Mouse (Mus musculus) neural tube, embryonic 15.5 days (tissue): Measurements from ENCODE around the gene Rab15. TPM values are rescaled to one million over a fixed set of nuclear protein-coding genes. Genes with fewer than 3 reads are reported as not detected.
"Not testable (repeated sequence)": the region's sequence is repeated elsewhere in the genome, so short reads cannot be mapped to it uniquely, and the experiment has no call there.

ENCODE experiments used
- ATAC-seq: fragments of 200-750 bp; cut with Nextera tagmentation; 2 replicates; pipeline ENCODE4 v1.8.0; 2017; ENCODE audit warnings: mild to moderate bottlenecking, moderate TSS enrichment, moderate library complexity; ENCODE audit not compliant: low FRiP score
- H3K27ac ChIP-seq: fragments of 300-500 bp; sonication (generic); replicated peaks from 2 replicates; pipeline ENCODE4 v1.5.1; 2015; ENCODE audit warnings: mild to moderate bottlenecking, inconsistent platforms
- H3K27me3 ChIP-seq: fragments of 300-500 bp; sonication (generic); replicated peaks from 2 replicates; pipeline ENCODE4 v1.6.1; 2015; ENCODE audit warnings: inconsistent platforms
- H3K36me3 ChIP-seq: fragments of 300-500 bp; sonication (generic); 2 replicates; pipeline ENCODE4 v1.6.1; 2015; ENCODE audit warnings: inconsistent platforms
- H3K4me1 ChIP-seq: fragments of 300-500 bp; sonication (generic); 2 replicates; pipeline ENCODE4 v1.6.1; 2015; ENCODE audit warnings: inconsistent platforms
- H3K4me2 ChIP-seq: fragments of 300-500 bp; sonication (generic); 2 replicates; pipeline ENCODE4 v1.6.1; 2015; ENCODE audit warnings: inconsistent platforms, mild to moderate bottlenecking, moderate library complexity
- H3K4me3 ChIP-seq: fragments of 300-500 bp; sonication (generic); replicated peaks from 2 replicates; pipeline ENCODE4 v1.5.1; 2015; ENCODE audit warnings: mild to moderate bottlenecking, inconsistent platforms
- H3K9ac ChIP-seq: fragments of 300-500 bp; sonication (generic); replicated peaks from 2 replicates; pipeline ENCODE4 v1.6.1; 2015; ENCODE audit warnings: mild to moderate bottlenecking, inconsistent platforms
- H3K9me3 ChIP-seq: fragments of 300-500 bp; sonication (generic); replicated peaks from 2 replicates; pipeline ENCODE4 v1.6.1; 2016; ENCODE audit warnings: inconsistent platforms
- WGBS: fragments of 180-500 bp; shearing (Covaris S2); methylation state at CpG from one replicate; pipeline ENCODE4 v1.1.7; 2015; ENCODE audit warnings: mixed read lengths; 5-methylcytosine and 5-hydroxymethylcytosine counted together
- polyA plus RNA-seq: library from polyadenylated mRNA; unstranded; fragments of >200 nt; fragmentation: Nextera tagmentation; extraction: Ambion mirVana; gene quantifications from 2 replicates; pipeline ENCODE4 v1.2.1, GENCODE M21; 2015

The Rab15 gene
- polyA plus RNA-seq, 1 experiment from 2014 or later: 43.6 TPM

DNA sequence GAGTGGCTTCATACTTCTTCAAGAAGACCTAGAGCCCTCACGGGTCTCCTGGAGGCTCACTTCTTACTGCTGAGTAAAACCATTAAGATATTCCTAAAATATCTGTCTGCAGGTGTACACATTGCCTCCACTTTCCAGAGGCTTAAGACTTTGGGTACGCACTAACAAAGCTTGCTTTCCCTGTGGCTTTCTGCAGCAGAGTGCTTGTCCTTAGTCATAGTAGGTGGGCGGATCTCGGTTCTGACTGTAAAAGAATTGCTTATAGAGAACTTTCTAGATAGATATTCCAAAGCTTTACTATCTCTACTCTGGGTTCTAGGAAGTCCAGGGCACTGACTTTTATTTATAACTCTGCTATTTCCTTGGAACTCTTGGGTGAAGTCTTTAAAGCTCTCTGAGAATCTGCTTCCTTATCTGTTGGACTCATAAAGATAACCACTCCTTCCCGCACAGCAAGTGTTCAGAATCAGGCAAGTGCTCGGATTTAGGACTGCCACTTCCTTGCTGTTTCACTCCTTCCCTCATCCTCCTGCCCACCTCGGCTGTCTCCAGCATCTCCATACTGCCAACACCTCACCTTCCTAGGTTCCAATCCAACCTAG lies 25.7 kb downstream of the Rab15 start:
- no peak for ATAC-seq
- no peaks in the 10 kb centered on the region for H3K9me3 ChIP-seq
- no peak overlapping the region for H3K27ac ChIP-seq
- H3K4me2 ChIP-seq: no peak overlapping the region
- peaks cover 16% of the 10 kb centered on the region for H3K36me3 ChIP-seq
- no peak overlapping the region for H3K9ac ChIP-seq
- WGBS: 89% methylated on average over 7 of the region's 7 CpGs
- H3K4me1 ChIP-seq: no peaks in the 10 kb centered on the region
- H3K27me3 ChIP-seq: no peaks in the 10 kb centered on the region
- no peak overlapping the region for H3K4me3 ChIP-seq

DNA sequence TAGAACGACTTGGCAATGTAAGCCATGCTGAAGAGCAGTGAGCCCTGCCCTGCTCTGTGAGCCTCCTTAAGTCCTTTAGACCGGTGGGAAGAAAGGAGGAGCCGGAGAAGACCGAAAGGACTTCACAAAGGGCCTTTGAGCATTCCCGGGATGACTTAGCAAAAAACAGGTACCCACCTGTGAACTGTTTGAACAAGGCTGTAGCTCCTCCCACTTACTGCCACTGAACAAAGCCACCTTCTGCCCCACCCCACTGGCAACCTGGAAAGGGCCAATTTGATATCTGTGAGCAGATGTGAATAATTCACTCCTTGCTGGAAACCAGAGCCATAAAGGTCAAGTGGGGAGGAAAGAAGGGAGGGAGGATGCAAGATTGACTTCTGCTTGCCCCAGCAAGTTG lies 27.4 kb downstream of the Rab15 start, which contains the start of gene Gpx2:
Gpx2 (minus strand) TSS at position 205 of the 400 bp plus-strand sequence.
- H3K27ac ChIP-seq: no peak within 1 kb of the TSS
- H3K9ac ChIP-seq: no peak within 1 kb of the TSS
- H3K9me3 ChIP-seq: no peaks in the 10 kb centered on the region
- no peaks in the 10 kb centered on the region for H3K4me1 ChIP-seq
- no peak within 1 kb of the TSS for H3K4me3 ChIP-seq
- no peak within 1 kb of the TSS for H3K4me2 ChIP-seq
- peaks cover 15% of the 10 kb centered on the region for H3K36me3 ChIP-seq
- WGBS: 82% methylated on average over 5 of the region's 5 CpGs
- no peaks in the 10 kb centered on the region for H3K27me3 ChIP-seq
- no peak for ATAC-seq

GRCm38 (mm10) chr12:76792540-76792939 lies 30.2 kb downstream of the Rab15 start:
- not testable (repeated sequence) for H3K4me2 ChIP-seq, H3K36me3 ChIP-seq, H3K27me3 ChIP-seq, H3K4me3 ChIP-seq, H3K9ac ChIP-seq, H3K4me1 ChIP-seq, H3K27ac ChIP-seq, ATAC-seq, H3K9me3 ChIP-seq
- WGBS: 52% methylated on average over 14 of the region's 14 CpGs

GRCm38 (mm10) chr12:76790446-76791084 lies 32.1 kb downstream of the Rab15 start:
- no peak for ATAC-seq
- no peak overlapping the region for H3K4me3 ChIP-seq
- H3K36me3 ChIP-seq: no peaks in the 10 kb centered on the region
- H3K27ac ChIP-seq: no peak overlapping the region
- no peaks in the 10 kb centered on the region for H3K27me3 ChIP-seq
- WGBS: 58% methylated on average over 8 of the region's 8 CpGs
- no peak overlapping the region for H3K9ac ChIP-seq
- no peaks in the 10 kb centered on the region for H3K4me1 ChIP-seq
- H3K9me3 ChIP-seq: no peaks in the 10 kb centered on the region
- H3K4me2 ChIP-seq: no peak overlapping the region

- Histone ChIP-seq H3K9me3 (no peaks in the 10 kb centered on the region), H3K27ac (no peak overlapping the region), H3K4me2 (no peak overlapping the region), H3K4me3 (no peak overlapping the region), H3K27me3 (no peaks in the 10 kb centered on the region), H3K9ac (no peak overlapping the region), H3K36me3 (no peaks in the 10 kb centered on the region; the same call in 1 of the 2 replicates), H3K4me1 (no peaks in the 10 kb centered on the region)
- no peak for ATAC-seq
- WGBS: 74% methylated on average over 10 of the region's 10 CpGs
Observed at GRCm38 (mm10) chr12:76784056-76784619, 38.6 kb downstream of the Rab15 start.

DNA sequence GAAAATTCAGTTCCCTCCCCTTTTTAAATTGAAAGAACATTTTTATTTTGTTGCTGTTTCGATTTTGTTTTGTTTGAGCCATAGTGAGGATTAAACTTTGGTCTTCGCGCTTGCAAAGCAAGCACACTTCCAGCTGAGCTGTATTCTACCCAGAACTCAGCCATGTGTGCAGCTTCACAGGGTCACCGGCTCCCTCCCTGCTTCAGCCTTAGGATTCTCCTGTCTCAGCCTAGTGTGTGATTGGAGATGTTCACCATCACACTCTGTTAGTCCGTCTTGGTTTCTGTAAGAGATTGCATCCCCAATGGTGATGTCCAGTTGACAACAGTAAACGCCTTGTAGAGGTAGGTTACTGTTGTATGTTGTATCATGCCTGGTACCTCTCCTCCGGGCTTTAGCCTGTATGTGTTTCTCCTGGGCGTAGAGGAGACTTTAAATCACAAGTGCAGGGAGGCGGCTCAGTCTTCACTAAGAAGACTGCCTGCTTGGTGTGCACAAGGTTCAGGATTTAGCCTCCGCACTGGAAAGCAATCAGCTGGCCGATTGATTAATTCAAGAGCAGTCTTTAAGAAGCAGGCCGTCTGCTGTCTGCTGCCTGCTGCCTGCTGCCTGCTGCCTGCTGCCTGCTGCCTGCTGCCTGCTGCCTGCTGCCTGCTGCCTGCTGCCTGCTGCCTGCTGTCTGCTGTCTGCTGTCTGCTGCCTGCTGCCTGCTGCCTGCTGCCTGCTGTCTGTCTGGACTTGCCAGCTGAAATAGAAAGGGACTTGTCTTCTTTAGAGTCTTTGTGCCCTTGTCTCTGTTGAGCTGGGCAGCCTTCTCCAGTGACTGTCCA lies 41.9 kb downstream of the Rab15 start:
- 63% methylated on average over 12 of the region's 12 CpGs for WGBS
- Histone ChIP-seq H3K27me3 (no peaks in the 10 kb centered on the region), H3K36me3 (peaks cover 3% of the 10 kb centered on the region), H3K4me1 (no peaks in the 10 kb centered on the region), H3K4me2 (no peak overlapping the region), H3K9me3 (no peaks in the 10 kb centered on the region), H3K9ac (no peak overlapping the region), H3K4me3 (no peak overlapping the region), H3K27ac (no peak overlapping the region)
- no peak for ATAC-seq

DNA sequence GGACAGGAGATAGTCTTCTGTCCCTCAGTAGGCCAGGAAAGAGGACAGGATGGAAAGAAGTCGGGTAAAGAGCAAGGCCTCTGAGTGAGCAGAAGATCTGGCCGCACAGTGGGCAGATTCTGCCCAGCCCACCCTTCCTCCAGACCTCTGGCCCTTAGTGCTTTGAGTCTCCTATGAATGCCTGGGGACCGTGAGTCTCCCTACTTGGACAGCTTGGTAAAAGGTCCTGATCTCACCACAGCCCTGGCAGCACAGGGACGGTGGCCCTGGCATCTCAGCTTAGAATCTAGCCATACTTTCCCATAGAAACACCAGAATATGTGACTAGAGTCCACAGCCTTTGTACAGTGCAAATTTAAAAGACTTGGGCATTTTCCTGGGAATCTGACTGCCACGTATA lies 42.8 kb downstream of the Rab15 start:
- Histone ChIP-seq H3K9ac (no peak overlapping the region), H3K4me2 (no peak overlapping the region), H3K36me3 (peaks cover 3% of the 10 kb centered on the region), H3K4me3 (no peak overlapping the region), H3K27me3 (no peaks in the 10 kb centered on the region), H3K4me1 (no peaks in the 10 kb centered on the region), H3K9me3 (no peaks in the 10 kb centered on the region), H3K27ac (no peak overlapping the region)
- WGBS: 73% methylated on average over 5 of the region's 5 CpGs
- ATAC-seq: no peak

DNA sequence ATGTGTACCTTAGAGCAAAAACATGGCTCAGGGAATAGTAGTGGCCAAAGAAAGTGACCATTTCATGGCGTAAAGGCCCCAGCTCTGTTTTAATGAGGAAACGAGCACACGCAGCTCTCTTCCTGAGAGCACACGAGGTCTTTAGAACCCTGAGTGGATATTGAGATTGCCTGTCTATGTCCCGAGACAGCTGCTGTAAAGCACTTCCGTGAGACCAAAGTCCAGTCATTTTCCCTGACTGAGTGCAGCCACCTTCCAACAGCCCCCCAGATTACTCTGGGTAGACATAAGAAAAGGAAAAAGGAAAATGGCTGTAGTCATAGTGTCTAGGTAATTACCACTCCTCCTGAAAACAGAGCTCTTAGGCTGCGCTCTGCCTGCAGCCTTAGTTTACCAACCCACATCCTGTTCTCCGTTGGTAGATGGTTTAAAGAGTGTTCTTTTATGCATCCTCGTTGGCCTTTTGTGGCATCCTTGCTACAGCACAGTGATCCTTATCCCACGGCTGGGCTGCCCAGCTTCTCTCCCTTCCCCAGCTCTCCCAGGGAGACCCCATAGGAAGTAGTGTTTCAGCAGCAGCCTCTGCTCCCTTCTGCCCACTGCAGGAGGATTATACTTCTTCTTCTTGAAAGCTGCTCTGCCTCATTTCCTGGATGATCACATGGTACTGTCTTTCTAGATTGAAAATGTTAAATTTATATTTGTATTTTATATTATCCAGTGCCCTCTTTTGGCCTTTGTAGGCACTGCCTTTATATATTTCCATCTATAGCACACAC lies 44.2 kb downstream of the Rab15 start:
- H3K36me3 ChIP-seq: peaks cover 3% of the 10 kb centered on the region
- H3K4me1 ChIP-seq: no peaks in the 10 kb centered on the region
- H3K27me3 ChIP-seq: no peaks in the 10 kb centered on the region
- 83% methylated on average over 10 of the region's 10 CpGs for WGBS
- no peak overlapping the region for H3K9ac ChIP-seq
- H3K4me3 ChIP-seq: no peak overlapping the region
- no peaks in the 10 kb centered on the region for H3K9me3 ChIP-seq
- ATAC-seq: no peak
- no peak overlapping the region for H3K4me2 ChIP-seq
- no peak overlapping the region for H3K27ac ChIP-seq

DNA sequence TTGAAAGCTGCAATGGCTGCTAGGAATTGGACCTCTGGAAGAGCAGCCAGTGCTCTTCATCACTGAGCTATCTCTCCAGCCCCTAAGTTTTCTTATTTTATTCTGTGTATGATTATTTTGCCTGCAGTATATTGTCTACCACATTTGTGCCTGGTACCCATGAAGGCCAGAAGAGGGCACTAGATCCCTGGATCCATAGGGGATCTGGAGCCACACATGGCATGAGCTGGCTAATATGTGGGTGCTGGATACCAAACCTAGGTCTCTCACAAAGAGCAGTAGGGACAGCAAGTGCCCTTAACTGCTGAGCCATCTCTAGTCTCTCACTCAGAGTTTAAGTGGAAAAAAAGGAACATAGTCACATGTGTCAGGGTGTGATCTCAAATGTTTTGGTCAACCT lies 44.9 kb downstream of the Rab15 start:
- H3K4me1 ChIP-seq: no peaks in the 10 kb centered on the region
- H3K9me3 ChIP-seq: no peaks in the 10 kb centered on the region
- no peak for ATAC-seq
- H3K9ac ChIP-seq: no peak overlapping the region
- no peaks in the 10 kb centered on the region for H3K27me3 ChIP-seq
- no peak overlapping the region for H3K4me2 ChIP-seq
- peaks cover 3% of the 10 kb centered on the region for H3K36me3 ChIP-seq
- no peak overlapping the region for H3K27ac ChIP-seq
- H3K4me3 ChIP-seq: no peak overlapping the region

- no peak overlapping the region for H3K4me2 ChIP-seq
Observed at GRCm38 (mm10) chr12:76776898-76777297, 45.8 kb downstream of the Rab15 start.

GRCm38 (mm10) chr12:76775132-76775531 lies 47.6 kb downstream of the Rab15 start:
- ATAC-seq: no peak
- H3K36me3 ChIP-seq: peaks cover 3% of the 10 kb centered on the region
- no peak overlapping the region for H3K4me2 ChIP-seq
- no peaks in the 10 kb centered on the region for H3K27me3 ChIP-seq
- no peak overlapping the region for H3K9ac ChIP-seq
- no peaks in the 10 kb centered on the region for H3K4me1 ChIP-seq
- 68% methylated on average over 4 of the region's 4 CpGs for WGBS
- no peak overlapping the region for H3K27ac ChIP-seq
- no peak overlapping the region for H3K4me3 ChIP-seq
- H3K9me3 ChIP-seq: no peaks in the 10 kb centered on the region

More at GRCm38 (mm10) chr12:76776898-76777297, 45.8 kb downstream of the Rab15 start:
- H3K27me3 ChIP-seq: no peaks in the 10 kb centered on the region
- 98% methylated on average over 5 of the region's 5 CpGs for WGBS
- H3K4me1 ChIP-seq: no peaks in the 10 kb centered on the region
- ATAC-seq: no peak
- no peak overlapping the region for H3K27ac ChIP-seq
- H3K9me3 ChIP-seq: no peaks in the 10 kb centered on the region
- peaks cover 3% of the 10 kb centered on the region for H3K36me3 ChIP-seq
- no peak overlapping the region for H3K4me3 ChIP-seq
- no peak overlapping the region for H3K9ac ChIP-seq
